Mouse (Mus musculus) myocyte (in vitro differentiated cells): ENCODE data around the gene Hook2. TPM values are rescaled to one million over a fixed set of nuclear protein-coding genes. Genes with fewer than 3 reads are reported as not detected.
A peak's percentile ranks its signal among the peaks of the same experiment; 100 is the strongest.

Experiments
- H3K27me3 ChIP-seq: one replicate; pipeline ENCODE4 v1.6.1; 2011; ENCODE audit not compliant: control insufficient read depth, insufficient read depth, insufficient read length
- H3K36me3 ChIP-seq: one replicate; pipeline ENCODE4 v1.6.1; 2011; ENCODE audit not compliant: control insufficient read depth, insufficient read depth
- H3K4me2 ChIP-seq: one replicate; pipeline ENCODE4 v1.6.1; 2011; ENCODE audit warnings: low read depth, control low read depth
- H3K4me3 ChIP-seq: one replicate; pipeline ENCODE4 v1.5.1; 2011; ENCODE audit warnings: mild to moderate bottlenecking, control low read depth, moderate library complexity
- H3K79me2 ChIP-seq: one replicate; pipeline ENCODE4 v1.6.1; 2011; ENCODE audit not compliant: control insufficient read depth, insufficient read depth
- H3ac ChIP-seq: one replicate; pipeline ENCODE4 v1.6.1; 2011; ENCODE audit not compliant: control insufficient read depth, insufficient read length
- CEBPB ChIP-seq: IDR thresholded peaks from 2 replicates; pipeline ENCODE4 v1.6.1; 2011; ENCODE audit warnings: mild to moderate bottlenecking, moderate library complexity; ENCODE audit not compliant: poor library complexity, insufficient read depth, severe bottlenecking
- E2F4 ChIP-seq: IDR thresholded peaks from one replicate; pipeline ENCODE4 v1.6.1; 2011; ENCODE audit warnings: mild to moderate bottlenecking, control low read depth, moderate library complexity; ENCODE audit not compliant: insufficient read depth
- MAX ChIP-seq: IDR thresholded peaks from one replicate; pipeline ENCODE4 v1.6.1; 2011; ENCODE audit warnings: low read depth, mild to moderate bottlenecking, control low read depth
- MYOD1 ChIP-seq, 3 experiments: IDR thresholded peaks; one replicate each; pipeline ENCODE4 v1.6.1; 2011; ENCODE audit warnings: control low read depth in 2 of 3, low read depth in 2 of 3, mild to moderate bottlenecking in 2 of 3, moderate library complexity in 1 of 3; ENCODE audit not compliant: insufficient read length in 2 of 3, control insufficient read depth in 1 of 3
- MYOG ChIP-seq, 3 experiments: IDR thresholded peaks; one replicate each; pipeline ENCODE4 v1.6.1; 2011; ENCODE audit warnings: control low read depth in 2 of 3, low read depth in 2 of 3, mild to moderate bottlenecking in 2 of 3; ENCODE audit not compliant: insufficient read length in 2 of 3, control insufficient read depth in 1 of 3, insufficient read depth in 1 of 3
- POLR2A ChIP-seq: IDR thresholded peaks from one replicate; pipeline ENCODE4 v1.6.1; 2011; ENCODE audit warnings: low read depth, mild to moderate bottlenecking, control low read depth, moderate library complexity; ENCODE audit not compliant: insufficient read length
- POLR2AphosphoS2 ChIP-seq: IDR thresholded peaks from one replicate; pipeline ENCODE4 v1.6.1; 2011; ENCODE audit warnings: low read depth, control low read depth; ENCODE audit not compliant: insufficient read length
- REST ChIP-seq: IDR thresholded peaks from one replicate; pipeline ENCODE4 v1.6.1; 2011; ENCODE audit warnings: mild to moderate bottlenecking, control low read depth, moderate library complexity; ENCODE audit not compliant: insufficient read depth, insufficient read length
- SRF ChIP-seq: IDR thresholded peaks from one replicate; pipeline ENCODE4 v1.6.1; 2011; ENCODE audit warnings: low read depth; ENCODE audit not compliant: control insufficient read depth, insufficient read length
- TCF12 ChIP-seq: IDR thresholded peaks from one replicate; pipeline ENCODE4 v1.6.1; 2011; ENCODE audit warnings: mild to moderate bottlenecking, control low read depth; ENCODE audit not compliant: poor library complexity, insufficient read depth, severe bottlenecking
- TCF3 ChIP-seq: IDR thresholded peaks from one replicate; pipeline ENCODE4 v1.6.1; 2011; ENCODE audit warnings: low read depth, control low read depth; ENCODE audit not compliant: insufficient read length
- USF1 ChIP-seq: IDR thresholded peaks from one replicate; pipeline ENCODE4 v1.6.1; 2011; ENCODE audit warnings: low read depth, mild to moderate bottlenecking, control low read depth, moderate library complexity
- polyA plus RNA-seq: library from polyadenylated mRNA; unstranded; fragments of >200 nt; fragmentation: generic; extraction: Trizol; gene quantifications from one replicate; pipeline ENCODE4 v1.2.1, GENCODE M21; 2012; ENCODE audit warnings: missing spikeins

The Hook2 gene
- polyA plus RNA-seq, 1 experiment: 9.3 TPM

GRCm38 (mm10) chr8:84995680-84996079, 5.3 kb downstream of the Hook2 start:
- TF ChIP-seq REST: no peak
- peak in 2 of 3 experiments; percentile 86 to 95 for TF ChIP-seq MYOD1 (IDR thresholded peaks at IDR 0.05; ENCODE audit: control insufficient read depth in 1 of 3, insufficient read length in 2 of 3, low read depth in 2 of 3)
- TF ChIP-seq MYOG (IDR thresholded peaks at IDR 0.05; ENCODE audit: control insufficient read depth in 1 of 3, insufficient read depth in 1 of 3, insufficient read length in 2 of 3, low read depth in 2 of 3): peak in 2 of 3 experiments; percentile 93 to 97
- Histone ChIP-seq H3K4me3 (no peak overlapping the region), H3ac (no peak overlapping the region), H3K36me3 (no peaks in the 10 kb centered on the region), H3K79me2 (no peaks in the 10 kb centered on the region), H3K27me3 (no peaks in the 10 kb centered on the region), H3K4me2 (no peak overlapping the region)

GRCm38 (mm10) chr8:84996978-84997377, 6.6 kb downstream of the Hook2 start:
- H3K27me3 ChIP-seq: no peaks in the 10 kb centered on the region
- no peak overlapping the region for H3K4me2 ChIP-seq
- H3K36me3 ChIP-seq: no peaks in the 10 kb centered on the region
- TF ChIP-seq E2F4 (no peak), USF1 (no peak), POLR2A (no peak), POLR2AphosphoS2 (no peak), CEBPB (no peak), TCF3 (no peak), TCF12 (no peak), REST (no peak), MYOG (IDR thresholded peaks at IDR 0.05; ENCODE audit: control insufficient read depth in 1 of 3, insufficient read depth in 1 of 3, insufficient read length in 2 of 3, low read depth in 2 of 3) (no peak), MYOD1 (IDR thresholded peaks at IDR 0.05; ENCODE audit: control insufficient read depth in 1 of 3, insufficient read length in 2 of 3, low read depth in 2 of 3) (no peak), MAX (no peak), SRF (no peak)
- H3K4me3 ChIP-seq: no peak overlapping the region
- H3ac ChIP-seq: no peak overlapping the region
- no peaks in the 10 kb centered on the region for H3K79me2 ChIP-seq

- no peaks in the 10 kb centered on the region for H3K27me3 ChIP-seq
- H3K4me3 ChIP-seq: no peak overlapping the region
- H3K4me2 ChIP-seq: peak overlapping the region; percentile 51
These were observed 7.4 kb downstream of the Hook2 start for GRCm38 (mm10) chr8:84997649-84998295.

DNA sequence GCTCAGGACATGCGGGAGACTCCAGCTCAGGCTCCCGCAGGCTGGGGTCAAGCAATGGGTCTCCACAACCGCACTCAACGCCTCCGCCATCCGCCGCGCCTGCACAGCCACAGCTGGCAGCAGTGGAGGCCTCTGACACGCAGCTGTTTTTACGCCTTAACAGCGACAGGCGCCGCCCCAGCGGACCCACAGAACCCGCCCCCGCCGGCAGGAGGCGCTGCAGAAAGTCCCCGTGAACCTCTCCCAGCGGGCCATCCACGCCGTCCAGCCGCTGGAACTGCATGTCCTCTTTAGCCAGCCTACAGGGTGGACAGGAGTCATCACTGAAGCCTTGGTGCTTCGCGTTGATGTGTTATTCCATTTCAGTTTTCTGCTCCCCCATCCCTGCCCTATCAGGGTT, 17.3 kb downstream of the Hook2 start:
- Histone ChIP-seq H3K4me2 (no peak overlapping the region), H3K36me3 (no peaks in the 10 kb centered on the region), H3K79me2 (no peaks in the 10 kb centered on the region), H3ac (no peak overlapping the region), H3K4me3 (no peak overlapping the region), H3K27me3 (peaks cover 9% of the 10 kb centered on the region)
- no peak for TF ChIP-seq TCF3
- no peak for TF ChIP-seq POLR2AphosphoS2

More at GRCm38 (mm10) chr8:84997649-84998295, 7.4 kb downstream of the Hook2 start:
- TF ChIP-seq MYOD1 (IDR thresholded peaks at IDR 0.05; ENCODE audit: control insufficient read depth in 1 of 3, insufficient read length in 2 of 3, low read depth in 2 of 3): peak in 1 of 3 experiments; percentile 69
- TF ChIP-seq CEBPB: no peak
- no peak for TF ChIP-seq E2F4
- TF ChIP-seq SRF: peak; percentile 53
- peak in 2 of 3 experiments; percentile 66 to 77 for TF ChIP-seq MYOG (IDR thresholded peaks at IDR 0.05; ENCODE audit: control insufficient read depth in 1 of 3, insufficient read depth in 1 of 3, insufficient read length in 2 of 3, low read depth in 2 of 3)
- Histone ChIP-seq H3ac (no peak overlapping the region), H3K36me3 (no peaks in the 10 kb centered on the region), H3K79me2 (no peaks in the 10 kb centered on the region)

DNA sequence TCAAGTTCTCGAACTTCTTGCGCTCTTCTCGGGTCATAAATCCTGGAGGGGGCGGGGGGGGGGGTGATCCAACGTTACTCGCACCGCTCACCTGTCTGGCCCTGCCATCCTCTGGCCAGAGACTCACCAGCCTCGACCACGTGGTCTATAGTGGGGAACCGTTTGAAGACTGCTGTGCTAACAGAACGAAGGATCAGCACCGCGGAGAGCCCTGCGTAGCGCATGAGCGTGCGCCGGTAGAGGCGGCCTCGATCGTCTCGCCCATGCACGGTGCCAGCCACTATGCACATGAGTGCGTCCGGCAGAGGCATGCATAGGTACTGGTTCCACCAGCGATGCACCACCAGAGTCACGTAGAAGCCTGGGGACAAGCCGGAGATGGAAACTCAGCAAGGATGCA, 20.8 kb downstream of the Hook2 start:
- H3K4me2 ChIP-seq: no peak overlapping the region
- no peak overlapping the region for H3K4me3 ChIP-seq
- H3K27me3 ChIP-seq: peaks cover 14% of the 10 kb centered on the region
- H3K79me2 ChIP-seq: no peaks in the 10 kb centered on the region
- TF ChIP-seq POLR2AphosphoS2 (no peak), TCF3 (no peak), MYOD1 (IDR thresholded peaks at IDR 0.05; ENCODE audit: control insufficient read depth in 1 of 3, insufficient read length in 2 of 3, low read depth in 2 of 3) (no peak), CEBPB (no peak), MYOG (IDR thresholded peaks at IDR 0.05; ENCODE audit: control insufficient read depth in 1 of 3, insufficient read depth in 1 of 3, insufficient read length in 2 of 3, low read depth in 2 of 3) (no peak), SRF (no peak), MAX (no peak), REST (no peak), USF1 (no peak), E2F4 (no peak)
- H3K36me3 ChIP-seq: no peaks in the 10 kb centered on the region
- H3ac ChIP-seq: no peak overlapping the region
